In genomic region chr5:14978835-14979234, GRCm38 (mm10) we compare ENCODE assay signal across 14 mouse cellular contexts. TPM values are rescaled to one million over a fixed set of nuclear protein-coding genes. Genes with fewer than 3 reads are reported as not detected.
"Had no signal": no experiment of that assay in that cellular context is flagged by ENCODE, and none has a peak within 500 bp of the region (broad histone marks: within the 10 kb centered on the region; RNA-seq: fewer than 3 reads in every experiment).

Gm10354 (minus strand) TSS chr5:14978935.

RNA-seq across cellular contexts. Expression of gene Gm10354, which starts in this region (rescaled TPM):
- total RNA-seq: neutrophil, adult 5-6 weeks had no signal
- polyA plus RNA-seq: neural tube, embryonic 11.5 days; neural tube, embryonic 12.5 days; neural tube, embryonic 13.5 days; neural tube, embryonic 14.5 days; neural tube, embryonic 15.5 days; small intestine, adult 2 months; spleen, adult 2 months; stomach, embryonic 14.5 days; stomach, embryonic 15.5 days; stomach, embryonic 16.5 days; stomach, postnatal 0 days; thymus, adult 2 months; urinary bladder, adult 2 months had no signal
